Mouse (Mus musculus) megakaryocyte-erythroid progenitor cell, adult 5-6 weeks (primary cell): ENCODE measurements around the gene Slc25a27. TPM values are rescaled to one million over a fixed set of nuclear protein-coding genes. Genes with fewer than 3 reads are reported as not detected.

Experiments used
- ATAC-seq: replicated peaks from 2 replicates; pipeline ENCODE4 v1.8.0; 2016; ENCODE audit warnings: mild to moderate bottlenecking, inconsistent platforms; ENCODE audit not compliant: severe bottlenecking, poor library complexity, low FRiP score, low TSS enrichment
- total RNA-seq, 2 experiments: library from RNA; stranded (forward) in 1 of 2; stranded (reverse) in 1 of 2; fragments of 200-1000, 215-1000 nt in 1 of 2; fragments of >200 nt in 1 of 2; fragmentation: Nextera tagmentation in 1 of 2; gene quantifications; 2 replicates each; pipeline ENCODE4 v1.2.3; 2014 to 2017

Slc25a27 gene
- total RNA-seq, 2 experiments from 2014 or later, result 4.6 TPM; not detected in 1

DNA sequence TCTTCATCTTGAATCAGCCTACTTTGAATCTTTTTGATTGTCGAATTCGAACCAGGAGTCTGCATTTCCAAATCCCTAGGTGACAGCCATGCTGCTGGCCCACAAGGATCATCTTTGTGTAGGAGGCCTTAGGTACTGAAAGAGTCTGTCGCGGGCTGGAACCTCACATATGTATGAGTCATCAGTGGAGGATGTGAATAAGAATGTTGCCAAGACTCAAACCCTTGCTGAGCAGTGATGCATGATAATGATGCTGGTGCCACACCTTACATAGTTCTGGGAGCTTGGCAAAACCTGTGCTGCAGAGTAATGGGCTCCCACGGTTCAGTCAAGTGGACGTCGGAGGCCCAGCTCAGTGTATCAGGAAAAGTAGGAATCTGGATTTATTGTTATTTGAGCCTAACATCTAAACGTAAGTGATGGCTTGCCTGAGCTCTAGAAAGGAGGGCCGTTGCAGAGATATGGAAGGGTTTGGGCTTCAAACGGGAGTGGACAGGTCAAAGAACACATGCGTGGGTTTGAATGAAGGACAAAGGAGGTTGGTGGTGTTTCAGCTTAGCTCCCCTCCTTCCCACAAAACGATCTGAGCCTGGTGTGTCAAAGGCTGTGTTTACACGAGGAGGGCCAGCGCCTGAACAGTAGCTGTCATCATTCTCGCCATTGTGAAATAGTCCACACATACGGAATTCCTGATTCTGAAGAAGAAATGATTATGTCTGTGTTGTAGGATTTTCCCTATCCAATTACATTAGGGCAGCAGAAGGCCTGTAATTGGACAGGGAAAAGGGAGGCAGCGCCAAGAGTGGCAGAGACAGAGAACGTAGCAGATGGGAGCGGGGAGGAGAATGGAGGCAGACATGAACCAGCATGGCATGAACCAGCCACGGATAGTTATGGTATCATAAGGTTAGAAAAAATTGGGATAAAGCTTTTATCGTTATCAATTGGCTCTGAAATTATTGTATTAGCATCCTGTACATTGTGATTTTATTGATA, 74.4 kb downstream of the Slc25a27 start:
- ATAC-seq, result no peak

Other genes with a start within 250 kb of the Slc25a27 start
- gene Mep1a, start 164.4 kb downstream of the Slc25a27 start, total RNA-seq (2014; fragmentation: Nextera tagmentation), result not detected in 2 replicates
- gene Mep1a, start 164.4 kb downstream of the Slc25a27 start, total RNA-seq (2017), result not detected in 2 replicates
- not detected in 2 replicates for gene Ankrd66, start 123.6 kb downstream of the Slc25a27 start, total RNA-seq (2014; fragmentation: Nextera tagmentation)
- not detected in 2 replicates for gene Ankrd66, start 123.6 kb downstream of the Slc25a27 start, total RNA-seq (2017)
- not detected in 2 replicates for gene Pla2g7, start 99.1 kb downstream of the Slc25a27 start, total RNA-seq (2014; fragmentation: Nextera tagmentation)
- gene Pla2g7, start 99.1 kb downstream of the Slc25a27 start, total RNA-seq (2017), result not detected in 2 replicates
- not detected in 2 replicates for gene Tdrd6, start 36.9 kb downstream of the Slc25a27 start, total RNA-seq (2014; fragmentation: Nextera tagmentation)
- not detected in 2 replicates for gene Tdrd6, start 36.9 kb downstream of the Slc25a27 start, total RNA-seq (2017)
- not detected in 2 replicates for gene Cyp39a1, start 211 bp upstream of the Slc25a27 start, total RNA-seq (2014; fragmentation: Nextera tagmentation)
- gene Cyp39a1, start 211 bp upstream of the Slc25a27 start, total RNA-seq (2017), result not detected in 2 replicates
- not detected in 2 replicates for gene Rcan2, start 134.1 kb upstream of the Slc25a27 start, total RNA-seq (2014; fragmentation: Nextera tagmentation)
- gene Rcan2, start 134.1 kb upstream of the Slc25a27 start, total RNA-seq (2017), result not detected in 2 replicates